Mouse (Mus musculus) megakaryocyte, adult 5-6 weeks (primary cell): ENCODE data around the gene Dcps. TPM values are rescaled to one million over a fixed set of nuclear protein-coding genes. Genes with fewer than 3 reads are reported as not detected.
"Not testable (repeated sequence)": the region's sequence is repeated elsewhere in the genome, so short reads cannot be mapped to it uniquely, and the experiment has no call there.

Experiments used
- ATAC-seq: 2 replicates; pipeline ENCODE4 v1.8.0; 2016; ENCODE audit warnings: mild to moderate bottlenecking, inconsistent platforms; ENCODE audit not compliant: poor library complexity, severe bottlenecking
- total RNA-seq, 2 experiments: library from RNA; stranded (forward) in 1 of 2; stranded (reverse) in 1 of 2; fragments of 153-499, 151-499 nt in 1 of 2; fragments of 221-1000, 200-1000 nt in 1 of 2; gene quantifications; 2 replicates each; pipeline versions ENCODE4 v1.2.3 to v1.2.4; 2015 to 2017

Dcps gene
- total RNA-seq, 2 experiments from 2014 or later = 32.2 to 38.0 TPM

GRCm38 (mm10) chr9:35182832-35183231, 7.0 kb upstream of the Dcps start:
- ATAC-seq = 0 out of 2 replicates have a peak, but pooled peaks have one; percentile 24

DNA sequence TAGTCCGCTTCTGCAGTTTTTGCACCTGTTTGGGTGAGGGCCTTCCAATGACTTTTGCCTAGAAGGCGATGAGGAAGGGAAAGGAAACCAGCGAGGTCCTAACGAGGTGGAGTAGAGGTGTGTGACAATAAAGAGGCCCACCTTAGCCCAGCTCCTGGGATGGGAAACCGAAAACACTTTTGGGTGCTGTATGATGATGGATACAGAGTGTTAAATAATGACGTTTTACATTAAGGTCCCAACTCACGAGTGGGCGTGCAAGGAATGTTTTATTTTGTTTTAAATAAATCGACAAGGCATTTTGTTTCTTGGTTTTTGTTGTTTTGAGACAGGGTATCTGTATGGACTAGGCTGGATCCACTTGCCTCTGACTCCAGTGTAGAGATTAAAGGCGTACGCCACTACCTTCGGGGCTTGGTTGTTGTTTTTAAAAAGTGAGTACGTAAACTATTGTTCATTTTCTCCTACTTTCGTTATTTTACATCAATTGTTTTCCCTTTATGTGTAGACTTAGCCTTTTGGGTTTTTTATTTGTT, 331 bp upstream of the Dcps start:
- peak; percentile 30 for ATAC-seq

- no peak for ATAC-seq
Observed at GRCm38 (mm10) chr9:35173331-35173730, 2.5 kb downstream of the Dcps start.

DNA sequence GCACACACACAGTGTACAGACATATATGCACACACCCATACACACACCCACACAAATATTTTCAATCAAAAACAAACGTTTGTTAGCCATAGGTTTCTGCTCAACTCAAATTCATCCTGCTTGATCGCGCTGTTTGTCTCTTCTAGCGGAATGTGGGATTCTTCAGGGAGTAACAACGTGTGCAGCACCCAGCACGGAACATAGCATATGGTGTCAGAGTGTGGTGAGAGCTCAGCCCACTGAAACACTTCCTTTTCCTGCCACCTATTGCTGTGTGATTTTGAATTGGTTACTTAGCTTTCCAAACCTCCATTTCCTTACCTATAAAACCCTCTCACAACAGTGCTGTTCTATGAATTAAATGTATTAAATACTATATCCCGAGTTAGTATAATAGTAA, 5.8 kb downstream of the Dcps start:
- peak; percentile 53; the same call in 1 of the 2 replicates for ATAC-seq

GRCm38 (mm10) chr9:35166798-35167635, 8.8 kb downstream of the Dcps start:
- no peak for ATAC-seq

GRCm38 (mm10) chr9:35166144-35166797, 9.6 kb downstream of the Dcps start:
- ATAC-seq = peak; percentile 83

GRCm38 (mm10) chr9:35164142-35164874, 11.6 kb downstream of the Dcps start:
- no peak for ATAC-seq

DNA sequence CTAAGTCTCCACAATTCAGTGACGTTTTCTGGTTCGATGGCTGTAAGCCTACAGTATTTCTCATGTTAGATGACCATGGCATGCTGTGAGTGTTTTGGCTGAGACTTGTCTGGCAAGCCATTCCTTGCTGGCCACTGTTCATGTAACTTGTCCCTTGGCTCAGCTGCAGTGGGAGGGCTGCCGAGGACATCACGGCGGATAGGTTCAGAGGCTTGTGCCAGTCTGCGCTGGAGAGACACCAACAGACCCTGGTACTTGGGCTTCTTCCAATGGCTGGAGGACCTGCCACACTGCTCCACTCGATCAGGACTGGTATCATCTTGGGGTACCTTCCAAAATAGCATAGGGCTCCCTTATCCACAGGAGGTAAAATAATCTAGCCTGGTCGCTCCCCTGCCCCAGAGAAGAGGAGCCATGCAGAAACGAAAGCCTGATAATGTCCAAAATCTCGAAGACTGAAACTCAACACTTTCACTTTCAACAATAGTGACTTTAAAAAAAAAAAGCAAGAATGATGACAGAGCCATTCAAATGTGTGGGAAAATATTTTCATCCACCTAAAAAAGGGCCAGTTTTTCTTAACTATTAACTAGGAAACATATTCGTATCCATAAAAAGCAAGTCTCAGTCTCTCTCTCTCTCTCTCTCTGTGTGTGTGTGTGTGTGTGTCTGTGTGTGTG, 12.7 kb downstream of the Dcps start:
- ATAC-seq = no peak

- no peak for ATAC-seq
Observed at GRCm38 (mm10) chr9:35161721-35162120, 14.1 kb downstream of the Dcps start.

GRCm38 (mm10) chr9:35160662-35161061, 15.2 kb downstream of the Dcps start:
- no peak for ATAC-seq

DNA sequence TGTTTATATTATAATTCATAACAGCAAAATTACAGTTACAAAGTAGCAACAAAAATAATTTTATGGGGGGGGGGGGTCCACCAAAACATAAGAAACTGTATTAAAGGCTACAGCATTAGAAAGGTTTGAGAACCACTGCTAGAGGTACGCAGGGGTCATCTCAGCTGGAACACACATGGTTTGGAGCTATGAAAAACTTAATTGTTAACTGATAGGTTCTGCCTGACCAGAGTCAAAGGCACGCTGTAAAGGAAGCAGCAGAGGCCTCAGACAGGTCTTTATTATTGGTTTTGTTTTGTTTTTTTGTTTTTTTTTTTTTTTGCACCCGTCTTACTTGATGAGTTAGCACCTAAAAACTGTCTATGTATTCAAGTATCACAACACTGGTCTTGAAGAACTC, 17.4 kb downstream of the Dcps start:
- no peak for ATAC-seq

DNA sequence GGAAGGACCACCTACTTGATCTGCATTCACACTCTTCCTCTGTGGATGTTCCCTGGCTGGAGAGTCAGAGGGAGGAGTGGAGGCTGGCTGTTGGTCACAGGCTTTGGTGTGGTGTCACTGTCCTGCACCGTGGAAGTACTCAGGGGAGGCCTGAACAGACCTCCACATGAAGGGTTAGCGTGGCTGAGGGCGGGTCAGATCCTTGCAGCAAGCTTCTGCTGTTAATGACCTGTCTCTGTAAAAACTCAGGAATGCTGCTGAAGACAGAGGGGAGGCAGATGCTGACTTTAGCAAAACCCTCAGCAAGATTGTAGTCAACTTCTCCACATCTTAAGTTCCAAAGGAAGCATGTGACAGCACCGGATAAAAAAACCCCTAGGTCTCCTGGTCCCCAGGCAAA, 19.0 kb downstream of the Dcps start:
- ATAC-seq = no peak

- no peak for ATAC-seq
Observed at GRCm38 (mm10) chr9:35156002-35156710, 19.7 kb downstream of the Dcps start.

GRCm38 (mm10) chr9:35152923-35153322, 22.9 kb downstream of the Dcps start:
- ATAC-seq = no peak

DNA sequence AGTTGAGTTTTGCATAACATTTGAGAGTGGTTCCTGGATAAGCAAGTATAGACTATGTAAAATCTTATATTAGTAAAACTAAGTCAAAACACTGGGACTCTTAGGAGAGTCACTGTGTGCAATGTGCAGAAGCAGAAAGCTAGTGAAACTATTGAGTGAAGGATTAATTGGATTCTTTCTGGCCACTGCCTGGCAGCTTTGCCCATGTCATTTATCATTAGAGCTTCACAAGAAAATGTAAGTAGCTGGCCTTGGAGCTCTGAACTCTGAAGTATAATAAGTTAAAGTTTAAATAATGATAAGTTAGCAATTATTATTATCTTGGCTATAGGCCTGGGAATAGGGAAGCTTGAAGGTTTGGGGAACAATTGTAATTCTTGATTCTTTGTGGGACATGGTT, 27.0 kb downstream of the Dcps start:
- not testable (repeated sequence) for ATAC-seq

- not testable (repeated sequence) for ATAC-seq
Observed at GRCm38 (mm10) chr9:35147261-35147660, 28.6 kb downstream of the Dcps start.

GRCm38 (mm10) chr9:35145829-35146228, 30.0 kb downstream of the Dcps start:
- no peak for ATAC-seq

DNA sequence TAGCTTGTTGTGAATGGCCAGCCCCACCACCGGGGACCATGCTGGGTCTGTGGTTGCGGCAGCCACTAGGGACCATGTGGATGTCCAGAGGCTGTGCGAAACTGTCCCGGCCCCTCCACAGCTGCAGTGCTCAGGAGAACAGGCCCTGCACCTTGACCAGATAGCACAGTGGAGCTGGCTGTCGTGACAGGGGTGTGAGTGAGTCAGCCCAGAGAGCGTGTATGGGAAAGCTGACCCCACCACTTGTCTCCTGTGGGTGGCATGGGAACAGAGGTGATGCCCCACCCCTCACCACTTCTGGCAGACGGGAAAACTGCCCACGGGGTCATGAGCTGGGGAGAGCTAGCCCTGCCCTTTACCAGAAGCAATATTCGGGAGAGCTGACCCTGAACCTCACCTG, 30.7 kb downstream of the Dcps start:
- no peak for ATAC-seq

GRCm38 (mm10) chr9:35142221-35142620, 33.6 kb downstream of the Dcps start:
- no peak for ATAC-seq

- ATAC-seq = no peak
Observed at GRCm38 (mm10) chr9:35139231-35139744, 36.6 kb downstream of the Dcps start.
